ENCODE assay signal across 8 mouse cellular contexts in genomic region chr4:57672996-57673906, GRCm38 (mm10). TPM values are rescaled to one million over a fixed set of nuclear protein-coding genes. Genes with fewer than 3 reads are reported as not detected.
DNase-seq lines count a peak whose midpoint lies in the region; ATAC-seq lines count a peak whose summit lies in the region.

No protein-coding gene starts in this region.

- WGBS in hindbrain, embryonic 12.5 days, result 15% methylated on average over 12 of the region's 12 CpGs

- peak; percentile 98 for DNase-seq in NIH3T3 (ENCODE audit: low read depth)
- DNase-seq in cerebellum, adult 9-11 months, result peak; percentile 79
- peak; percentile 42 to 79 for DNase-seq in frontal cortex, postnatal 10 days (ENCODE audit: low spot score in 2 of 2)
- DNase-seq in layer of hippocampus, postnatal 10 days (ENCODE audit: low spot score in 2 of 2), result peak; percentile 89 to 91
- DNase-seq in lung, postnatal 10 days, result peak; percentile 92
- peak; percentile 34 for DNase-seq in retina, adult 2 months (ENCODE audit: low read depth, low spot score)
- peak; percentile 86 to 88 for DNase-seq in thymus, postnatal 36 days

- peak overlapping the region; percentile 39; the same call in 1 of the 2 replicates for H3K9ac ChIP-seq in hindbrain, embryonic 12.5 days

- H3K4me1 ChIP-seq in hindbrain, embryonic 12.5 days, result peaks cover 10% of the 10 kb centered on the region

- ATAC-seq in hindbrain, embryonic 12.5 days (ENCODE audit: low FRiP score), result peak; percentile 74

- H3K27ac ChIP-seq in hindbrain, embryonic 12.5 days, result no peak overlapping the region

- H3K36me3 ChIP-seq in hindbrain, embryonic 12.5 days, result no peaks in the 10 kb centered on the region

- H3K9me3 ChIP-seq in hindbrain, embryonic 12.5 days (replicated peaks), result no peaks in the 10 kb centered on the region

- peak overlapping the region; percentile 9; the same call in 1 of the 2 replicates for H3K4me3 ChIP-seq in hindbrain, embryonic 12.5 days

- H3K4me2 ChIP-seq in hindbrain, embryonic 12.5 days (replicated peaks), result peak overlapping the region; percentile 52

- H3K27me3 ChIP-seq in hindbrain, embryonic 12.5 days, result no peaks in the 10 kb centered on the region

RNA-seq across cellular contexts. Expression of gene Akap2, which starts 44.2 kb away (rescaled TPM):
- polyA plus RNA-seq in hindbrain, embryonic 12.5 days (2016; fragmentation: Nextera tagmentation; extraction: Ambion mirVana), result 29.9 and 31.5 TPM in 2 replicates
- total RNA-seq in layer of hippocampus, postnatal 10 days (2021), result 10 to 100 TPM; 36.8 to 40.9 TPM

Comparison
In these comparisons a context has a peak if more than half of its experiments do, and no peak if none do; other contexts are left out.
1. DNase-seq: peak in every context shown above with its lines; median percentile 98 in NIH3T3; 92 in lung, postnatal 10 days; 90 in layer of hippocampus, postnatal 10 days; 87 in thymus, postnatal 36 days; 79 in cerebellum, adult 9-11 months; 60 in frontal cortex, postnatal 10 days; 34 in retina, adult 2 months.